Mouse (Mus musculus) adrenal gland, adult 2 months (tissue): ENCODE measurements around the gene Vmn2r9. TPM values are rescaled to one million over a fixed set of nuclear protein-coding genes. Genes with fewer than 3 reads are reported as not detected.
"Not testable (repeated sequence)": the region's sequence is repeated elsewhere in the genome, so short reads cannot be mapped to it uniquely, and the experiment has no call there.

Experiments
- DNase-seq: peaks from one replicate; pipeline ENCODE4 v3.0.0; 2021
- long read RNA-seq: library from polyadenylated mRNA; stranded (forward); transcript quantifications from one replicate; pipeline ENCODE4 v2.0.0, GENCODE M21; 2021
- polyA plus RNA-seq: library from polyadenylated mRNA; depleted of rRNA; stranded (reverse); fragments of >200 nt; gene quantifications from 2 replicates; pipeline ENCODE4 v1.2.3, GENCODE M21; 2012; rRNA removed
- total RNA-seq, 2 experiments: library from RNA; stranded (reverse); gene quantifications; 2 replicates each; pipeline ENCODE4 v1.2.3; 2021

Gene Vmn2r9
- not detected for total RNA-seq
- polyA plus RNA-seq: not detected in 2 replicates
- long read RNA-seq: 0 reads

DNA sequence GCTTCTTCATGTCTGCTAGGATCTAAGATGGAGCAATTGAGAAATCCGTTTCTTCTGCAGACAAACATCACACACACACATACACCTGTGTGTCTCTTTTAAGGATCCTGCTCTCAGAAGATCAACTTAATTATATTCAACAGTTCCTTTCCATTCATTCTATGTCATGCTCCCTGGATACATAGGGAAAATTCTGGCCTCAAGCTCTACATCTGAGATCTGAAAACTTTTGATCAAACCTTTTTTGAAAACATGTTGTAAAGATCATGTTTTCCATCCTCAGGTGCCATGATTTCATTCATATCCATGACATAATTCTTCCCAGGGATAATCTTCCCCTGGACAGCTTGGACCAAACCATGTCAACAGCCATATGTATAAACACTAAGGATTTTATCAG is at the start of gene Vmn2r9:
Vmn2r9 (minus strand) TSS at position 101 of the 400 bp plus-strand sequence.
- DNase-seq: not testable (repeated sequence)

- peak; percentile 29 for DNase-seq
Observed at GRCm38 (mm10) chr5:108866746-108867145, 14.3 kb upstream of the Vmn2r9 start.

GRCm38 (mm10) chr5:108849466-108849865 is 2.9 kb downstream of the Vmn2r9 start:
- DNase-seq: peak; percentile 7

DNA sequence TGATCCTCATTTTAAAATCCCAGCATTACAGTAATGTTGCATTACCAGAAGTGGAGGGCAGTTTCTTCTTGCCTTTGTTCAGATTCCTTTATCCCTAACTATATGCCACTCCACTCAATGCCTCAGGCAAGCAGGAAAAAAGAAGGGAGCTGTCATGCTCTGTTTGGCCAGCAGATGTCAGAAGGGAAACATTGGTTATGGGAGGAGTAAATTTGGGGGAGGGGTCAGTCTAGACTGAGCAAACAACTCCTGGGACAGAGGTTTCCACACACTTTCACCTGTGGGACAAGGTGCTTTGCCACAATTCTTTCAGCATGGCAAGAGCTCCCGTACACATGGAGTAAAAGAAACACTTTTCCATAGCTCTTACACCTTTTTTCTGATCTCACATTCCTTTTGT is 16.2 kb downstream of the Vmn2r9 start:
- peak; percentile 20 for DNase-seq

- peak; percentile 60 for DNase-seq
Observed at GRCm38 (mm10) chr5:108823276-108823675, 29.1 kb downstream of the Vmn2r9 start.

DNA sequence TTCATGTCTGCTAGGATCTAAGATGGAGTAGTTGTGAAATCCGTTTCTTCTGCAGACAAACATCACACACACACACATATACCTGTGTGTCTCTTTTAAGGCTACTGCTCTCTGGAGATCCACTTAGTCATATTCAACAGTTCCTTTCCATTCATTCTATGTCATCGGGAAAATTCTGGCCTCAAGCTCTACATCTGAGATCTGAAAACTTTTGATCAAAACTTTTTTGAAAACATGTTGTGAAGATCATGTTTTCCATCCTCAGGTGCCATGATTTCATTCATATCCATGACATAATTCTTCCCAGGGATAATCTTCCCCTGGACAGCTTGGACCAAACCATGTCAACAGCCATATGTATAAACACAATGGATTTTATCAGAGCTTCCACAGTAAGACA is 43.7 kb downstream of the Vmn2r9 start, which contains the start of gene Vmn2r8:
Vmn2r8 (minus strand) TSS at position 101 of the 400 bp plus-strand sequence.
- not testable (repeated sequence) for DNase-seq

DNA sequence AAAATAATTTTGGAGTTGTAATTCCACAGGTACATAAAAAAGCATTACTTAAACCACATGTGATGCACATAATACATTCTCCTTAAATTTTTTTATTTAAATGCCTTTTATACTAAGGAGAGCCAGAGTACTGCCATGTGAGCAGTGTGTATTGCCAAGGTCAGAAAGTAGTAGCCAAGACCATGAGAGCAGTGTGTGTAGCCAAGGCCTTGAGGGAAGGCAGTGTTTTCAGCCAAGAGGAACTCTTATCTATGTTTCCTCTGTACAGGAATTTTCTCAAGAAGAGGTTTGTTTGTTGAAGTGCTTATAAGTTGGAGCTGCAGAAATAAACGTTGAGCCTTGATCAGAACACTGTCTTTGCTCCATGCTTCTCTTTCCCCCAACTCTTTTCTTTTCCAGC is 48.8 kb downstream of the Vmn2r9 start:
- peak; percentile 41 for DNase-seq

DNA sequence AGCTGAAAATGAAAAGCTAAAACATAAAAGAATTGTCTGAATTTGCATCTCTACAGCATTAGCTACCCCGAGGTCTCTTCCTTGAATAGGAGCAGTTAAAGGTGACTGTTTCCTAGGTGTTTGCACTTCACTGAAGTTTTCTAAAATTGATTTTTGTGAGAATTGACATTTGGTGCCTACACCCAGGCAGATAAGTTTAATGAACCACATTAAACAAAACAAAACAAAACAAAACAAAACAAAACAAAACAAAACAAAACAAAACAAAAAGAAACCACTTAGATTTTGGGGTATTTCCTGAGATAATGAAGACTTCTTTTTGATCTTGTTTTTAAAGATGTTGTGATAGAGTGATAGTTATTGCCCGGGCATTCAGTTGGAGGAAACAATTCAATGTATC is 57.1 kb downstream of the Vmn2r9 start, which contains the start of gene Tmed11:
Tmed11 (minus strand) TSS at position 101 of the 400 bp plus-strand sequence.
- not testable (repeated sequence) for DNase-seq

- DNase-seq: peak; percentile 37
Observed at GRCm38 (mm10) chr5:108790385-108790784, 62.0 kb downstream of the Vmn2r9 start.

Other genes with a start within 250 kb of the Vmn2r9 start
- gene Gak, start 222.8 kb downstream of the Vmn2r9 start, total RNA-seq: 10 to 100 TPM; 86.4 to 87.1 TPM
- 72.8 and 87.2 TPM in 2 replicates for gene Gak, start 222.8 kb downstream of the Vmn2r9 start, polyA plus RNA-seq
- gene Tmem175, start 222.8 kb downstream of the Vmn2r9 start, total RNA-seq: 10 to 100 TPM; 25.7 to 28.5 TPM
- gene Tmem175, start 222.8 kb downstream of the Vmn2r9 start, polyA plus RNA-seq: 50.2 and 61.8 TPM in 2 replicates
- gene Idua, start 192.3 kb downstream of the Vmn2r9 start, total RNA-seq: 10 to 100 TPM; 15.5 to 16.3 TPM
- 41.7 and 42.6 TPM in 2 replicates for gene Idua, start 192.3 kb downstream of the Vmn2r9 start, polyA plus RNA-seq
- 10 to 100 TPM; 13.6 to 20.7 TPM for gene Dgkq, start 182.9 kb downstream of the Vmn2r9 start, total RNA-seq
- 20.8 and 22.0 TPM in 2 replicates for gene Dgkq, start 182.9 kb downstream of the Vmn2r9 start, polyA plus RNA-seq
- under 1 TPM; 0.21 to 0.81 TPM for gene Slc26a1, start 177.0 kb downstream of the Vmn2r9 start, total RNA-seq
- 0.21 and 0.85 TPM in 2 replicates for gene Slc26a1, start 177.0 kb downstream of the Vmn2r9 start, polyA plus RNA-seq
- gene Fgfrl1, start 160.2 kb downstream of the Vmn2r9 start, total RNA-seq: 10 to 100 TPM; 21.5 to 48.5 TPM
- 72.1 and 103 TPM in 2 replicates for gene Fgfrl1, start 160.2 kb downstream of the Vmn2r9 start, polyA plus RNA-seq
- gene Rnf212, start 77.6 kb downstream of the Vmn2r9 start, total RNA-seq: not detected
- not detected in 2 replicates for gene Rnf212, start 77.6 kb downstream of the Vmn2r9 start, polyA plus RNA-seq
- gene Tmed11, start 57.2 kb downstream of the Vmn2r9 start, total RNA-seq: not detected
- gene Tmed11, start 57.2 kb downstream of the Vmn2r9 start, polyA plus RNA-seq: not detected in 2 replicates
- not detected for gene Vmn2r8, start 43.8 kb downstream of the Vmn2r9 start, total RNA-seq
- gene Vmn2r8, start 43.8 kb downstream of the Vmn2r9 start, polyA plus RNA-seq: not detected in 2 replicates
- gene Vmn2r10, start 153.9 kb upstream of the Vmn2r9 start, total RNA-seq: not detected
- gene Vmn2r10, start 153.9 kb upstream of the Vmn2r9 start, polyA plus RNA-seq: not detected in 2 replicates
- gene Vmn2r11, start 207.0 kb upstream of the Vmn2r9 start, total RNA-seq: not detected
- not detected in 2 replicates for gene Vmn2r11, start 207.0 kb upstream of the Vmn2r9 start, polyA plus RNA-seq
- not detected for gene Vmn2r12, start 245.3 kb upstream of the Vmn2r9 start, total RNA-seq
- not detected in 2 replicates for gene Vmn2r12, start 245.3 kb upstream of the Vmn2r9 start, polyA plus RNA-seq